Mouse (Mus musculus) fibroblast of lung, adult 2 months (primary cell): Measurements from ENCODE around the gene Pgpep1l.
A peak's percentile ranks its signal among the peaks of the same experiment; 100 is the strongest.

Experiments
- DNase-seq: peaks from one replicate; pipeline ENCODE4 v3.0.0-alpha.2; 2011; ENCODE audit warnings: low read depth

Gene Pgpep1l

DNA sequence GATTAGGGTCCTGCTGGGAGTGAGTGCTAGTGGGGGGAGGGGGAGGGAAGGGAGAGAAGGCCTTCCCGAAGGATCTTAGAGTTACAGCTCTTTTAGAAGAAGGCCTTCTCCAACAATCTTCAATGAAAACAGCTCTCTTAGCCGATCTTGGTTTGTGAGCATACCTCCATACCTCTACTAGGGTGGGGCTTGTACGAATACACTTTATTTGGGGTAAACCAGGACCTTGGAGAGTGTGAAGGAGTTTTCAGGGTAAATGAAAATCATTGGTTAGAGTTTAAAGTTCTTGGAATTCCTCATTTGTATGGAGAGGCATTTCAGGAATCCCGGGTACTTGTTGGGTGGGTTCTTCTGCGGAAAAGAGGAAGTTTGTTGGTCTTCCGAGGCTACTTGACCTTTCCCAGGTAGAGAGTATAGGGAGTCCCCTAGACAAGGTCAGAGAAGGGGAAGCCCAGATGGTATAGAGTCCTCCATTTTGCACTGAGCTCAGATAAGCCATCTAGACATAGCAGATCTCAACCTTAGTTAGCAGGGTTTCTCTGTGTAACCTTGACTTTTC is 4.4 kb downstream of the Pgpep1l start:
- no peak for DNase-seq

DNA sequence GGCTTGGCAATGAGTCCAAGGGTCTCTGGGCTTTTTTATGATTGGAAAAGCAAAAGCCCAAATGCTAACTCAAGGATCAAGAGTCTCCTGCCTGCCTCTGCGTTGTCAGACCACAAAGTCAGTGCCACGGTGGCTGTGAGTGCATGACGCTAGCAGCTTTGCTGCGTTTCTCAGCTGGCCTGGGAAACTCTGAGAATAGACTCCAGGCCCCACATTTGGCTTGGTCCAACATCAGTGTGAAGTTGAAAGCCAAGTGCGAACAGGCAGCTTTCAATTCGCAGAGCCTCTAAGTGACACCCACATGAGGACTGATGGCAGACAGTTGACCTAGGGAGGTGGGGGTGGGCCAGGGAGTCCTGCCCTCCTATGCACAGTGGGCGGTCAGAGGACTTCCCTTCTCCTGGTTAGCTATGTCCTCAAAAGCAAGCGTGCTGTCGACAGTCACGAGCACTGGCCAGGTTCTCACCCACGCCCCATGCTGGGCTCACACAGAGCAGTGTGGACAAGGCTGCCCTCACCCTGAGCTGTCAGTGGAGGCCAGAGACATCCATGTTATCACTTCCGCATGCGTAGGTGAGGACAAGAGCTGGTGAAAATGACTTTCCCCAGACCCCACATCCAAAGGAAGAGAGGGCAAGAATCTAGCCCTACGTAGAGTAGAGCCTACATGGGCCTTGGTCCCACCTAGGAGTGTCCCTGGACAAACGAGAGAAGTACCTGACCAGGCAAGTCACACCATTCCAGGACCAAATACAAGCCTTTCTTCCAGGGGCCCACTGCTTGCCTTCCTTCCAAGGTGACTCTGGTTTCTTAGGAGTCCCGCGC is 5.5 kb downstream of the Pgpep1l start:
- DNase-seq, result no peak

DNA sequence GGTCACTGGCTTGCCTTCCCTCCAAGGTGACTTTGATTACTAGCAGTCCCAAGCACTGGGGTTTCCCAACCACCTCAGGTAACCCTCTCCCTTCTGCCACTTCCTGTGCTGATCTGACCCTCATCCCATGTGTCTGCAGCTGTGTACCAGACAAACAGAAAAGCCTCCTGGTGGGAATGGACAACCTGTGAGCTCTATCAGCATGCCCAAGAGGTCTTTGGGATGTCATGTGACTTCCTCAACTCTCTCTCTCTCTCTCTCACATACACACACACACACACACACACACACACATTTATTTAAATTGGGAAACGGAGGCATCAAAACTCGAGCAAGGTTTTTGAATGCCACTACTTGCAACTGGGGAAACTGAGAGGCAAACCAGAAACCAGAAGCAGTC is 6.3 kb downstream of the Pgpep1l start:
- DNase-seq, result no peak

DNA sequence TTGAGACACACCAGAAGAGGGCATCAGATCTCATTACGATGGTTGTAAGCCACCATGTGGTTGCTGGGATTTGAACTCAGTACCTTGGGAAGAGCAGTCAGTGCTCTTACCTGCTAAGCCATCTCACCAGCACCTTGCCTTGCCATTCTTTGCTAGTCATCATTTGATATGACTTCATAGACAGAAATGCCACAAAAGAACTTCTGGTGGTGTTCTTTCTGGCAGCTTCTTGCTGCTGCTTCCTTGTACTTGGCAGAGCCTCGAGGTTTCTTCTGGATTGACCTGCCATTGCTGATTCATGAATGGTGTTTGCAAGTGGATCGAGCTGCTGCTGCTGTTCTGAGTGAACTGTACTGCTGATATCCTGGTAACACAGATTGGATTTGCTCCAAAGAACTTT is 13.1 kb downstream of the Pgpep1l start:
- DNase-seq, result no peak

DNA sequence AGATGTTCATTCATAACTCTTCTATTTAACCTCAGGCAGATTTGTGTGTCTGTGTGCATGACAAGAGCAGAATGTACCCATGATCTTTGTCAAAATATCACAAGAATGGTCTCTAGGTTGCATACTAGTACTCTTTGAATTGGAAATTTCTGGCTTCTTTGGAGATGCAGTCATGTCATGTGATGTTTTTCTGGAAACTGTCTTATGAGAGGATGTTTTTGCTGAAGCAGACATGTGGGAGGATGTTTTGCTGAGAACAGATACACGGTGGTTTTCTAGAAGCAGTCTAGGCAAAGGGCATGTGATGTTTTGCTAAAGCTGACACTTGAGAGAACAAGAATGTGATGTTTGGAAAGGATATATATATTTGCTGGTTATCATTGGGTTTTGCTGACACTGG is 13.6 kb downstream of the Pgpep1l start:
- DNase-seq, result no peak

DNA sequence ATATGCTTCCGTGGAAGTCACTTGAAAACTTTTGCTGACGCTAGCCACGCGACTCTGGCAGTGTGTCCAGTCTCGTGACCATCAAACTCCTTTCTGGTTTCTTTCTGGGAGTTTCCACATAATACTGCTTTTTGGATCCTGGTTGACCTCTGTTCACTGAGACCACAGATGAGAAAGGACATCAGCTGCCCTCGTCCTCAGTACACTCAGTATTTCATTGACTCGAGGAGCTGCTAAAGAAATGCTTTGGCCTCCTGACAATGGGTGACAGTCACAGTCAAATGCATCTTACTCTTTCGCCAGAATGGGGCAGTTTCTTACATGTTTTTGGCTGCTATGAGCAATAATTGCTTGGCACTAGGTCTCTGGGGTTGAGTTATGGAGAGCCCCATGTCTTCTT is 17.8 kb downstream of the Pgpep1l start:
- DNase-seq, result no peak

DNA sequence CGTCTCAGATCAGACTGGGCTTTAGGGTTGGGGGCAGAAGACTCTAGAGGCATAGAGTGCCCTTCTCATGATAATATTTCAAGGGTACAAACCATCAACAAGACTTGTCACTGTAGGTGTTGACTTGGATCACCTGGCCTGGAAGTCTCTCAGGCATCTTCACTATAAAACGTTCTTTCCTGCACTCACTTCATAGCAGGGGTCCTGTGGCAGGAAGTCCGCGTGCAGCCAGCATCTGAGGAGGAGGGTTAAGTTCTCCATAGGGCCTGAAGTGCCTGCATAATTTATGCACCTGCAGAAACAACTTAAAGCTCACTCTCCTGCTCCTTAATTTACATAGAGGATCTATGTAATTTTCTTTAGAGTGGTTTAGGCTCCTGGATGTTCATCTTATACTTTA is 18.4 kb downstream of the Pgpep1l start:
- DNase-seq, result no peak

DNA sequence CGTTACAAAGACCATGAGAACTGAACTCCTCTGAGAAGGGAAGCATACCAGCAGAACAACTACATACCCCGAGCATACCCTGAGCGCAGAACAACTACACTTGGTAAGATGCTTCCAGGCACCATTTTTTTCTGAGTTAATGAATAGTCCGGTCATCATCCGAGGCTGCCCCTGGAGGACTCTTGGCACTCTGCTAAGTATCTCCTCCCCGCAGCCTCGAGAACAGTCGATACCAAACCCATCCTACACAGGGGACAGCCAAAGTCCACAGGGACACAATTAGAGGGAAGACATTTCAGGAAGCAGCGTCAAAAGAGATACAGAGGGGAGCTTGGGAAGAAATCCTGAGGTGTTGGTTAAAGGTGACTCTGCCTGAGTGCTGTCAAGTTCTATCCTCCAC is 22.8 kb downstream of the Pgpep1l start:
- DNase-seq, result no peak

DNA sequence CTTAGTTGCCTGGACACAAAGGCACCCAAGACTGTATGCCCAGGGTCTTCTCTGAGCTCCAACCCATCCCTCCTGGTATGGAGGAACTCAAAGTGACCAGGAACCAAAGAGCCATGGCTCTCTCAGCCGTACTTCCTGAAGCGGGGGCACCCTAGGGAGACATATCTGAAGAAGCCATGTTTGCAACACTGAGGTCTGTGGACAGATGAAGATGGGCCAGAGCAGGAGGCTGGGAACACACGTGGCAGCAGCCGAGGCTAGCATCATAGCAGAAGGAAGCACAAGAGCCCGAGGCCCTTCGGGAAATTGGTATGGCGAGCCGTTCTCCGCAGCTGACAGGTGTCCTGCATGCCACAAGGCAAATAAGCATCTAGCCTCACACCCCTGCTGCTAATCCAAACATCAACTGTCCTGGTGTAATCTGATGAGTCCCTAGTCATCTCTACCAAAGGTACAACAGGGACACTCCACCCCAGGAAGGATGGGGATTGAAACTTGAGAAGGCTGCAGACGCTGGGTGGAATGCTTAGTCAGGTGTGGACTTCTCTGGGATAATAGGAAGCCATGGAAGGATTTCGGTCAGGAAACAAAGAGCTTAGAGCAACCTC is 24.7 kb downstream of the Pgpep1l start:
- no peak for DNase-seq

DNA sequence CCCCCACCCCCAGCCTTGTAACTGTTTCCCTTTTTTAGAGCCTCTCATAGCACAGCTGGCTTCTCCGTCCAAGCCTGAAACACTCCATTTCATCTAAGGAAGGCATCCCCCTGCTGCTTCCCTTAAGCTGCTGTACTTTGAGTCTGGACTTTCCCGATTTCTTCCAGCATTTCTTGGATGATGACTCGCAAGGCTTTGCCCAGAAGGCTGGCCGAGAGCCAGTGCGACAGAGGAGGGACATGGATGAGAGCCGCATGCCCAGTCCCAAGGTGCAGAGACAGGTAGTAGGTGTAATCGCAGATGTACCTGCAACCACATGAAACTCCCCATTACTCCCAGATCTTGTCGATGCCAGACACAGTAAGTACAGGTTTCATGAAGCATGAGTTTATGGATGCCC is 27.2 kb downstream of the Pgpep1l start:
- no peak for DNase-seq

DNA sequence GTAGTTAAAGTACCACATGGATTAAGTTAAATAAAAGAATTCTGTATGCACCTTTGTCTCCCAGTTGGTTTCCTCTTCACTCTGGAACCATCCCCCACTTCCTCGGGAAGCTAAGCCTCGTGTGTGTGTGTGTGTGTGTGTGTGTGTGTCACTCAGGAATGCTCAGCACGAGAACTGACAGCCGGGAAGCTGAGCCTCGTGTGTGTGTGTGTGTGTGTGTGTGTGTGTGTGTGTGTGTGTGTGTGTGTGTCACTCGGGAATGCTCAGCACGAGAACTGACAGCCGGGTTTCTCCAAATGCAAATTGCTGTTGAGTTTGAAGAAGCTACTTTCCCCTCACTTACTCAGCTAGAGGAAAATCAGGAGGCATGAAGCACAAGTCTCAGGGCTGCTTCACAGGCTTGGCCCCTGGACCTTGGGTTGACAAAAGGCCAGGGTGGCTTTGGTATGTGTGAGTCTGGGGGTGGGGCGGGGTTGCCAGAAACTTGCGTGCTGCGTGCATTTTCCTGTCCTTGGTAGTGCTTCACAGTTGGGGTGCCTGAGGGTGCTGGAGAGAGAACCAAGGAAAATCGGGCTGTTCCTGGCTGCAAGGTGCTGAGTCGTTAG is 30.3 kb downstream of the Pgpep1l start:
- DNase-seq, result no peak

DNA sequence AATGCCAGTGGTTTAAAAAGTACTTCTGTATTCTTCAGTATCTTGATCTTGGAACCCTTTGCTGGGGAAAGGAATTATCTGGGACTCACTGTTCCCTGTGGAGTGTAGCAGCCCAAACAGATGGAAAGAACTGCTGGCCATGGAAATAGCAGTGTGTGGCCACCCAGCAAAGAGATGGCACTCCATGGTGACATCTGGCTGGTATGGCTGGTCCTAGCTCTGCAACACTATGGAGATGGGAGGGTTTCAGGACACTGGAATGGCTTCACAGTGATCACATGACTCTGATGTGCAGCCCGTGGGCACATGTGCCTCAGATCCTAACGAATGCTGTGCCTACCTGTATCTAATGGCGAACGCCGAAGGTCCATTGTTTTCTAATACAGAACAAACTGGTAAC is 31.5 kb downstream of the Pgpep1l start:
- DNase-seq, result no peak

DNA sequence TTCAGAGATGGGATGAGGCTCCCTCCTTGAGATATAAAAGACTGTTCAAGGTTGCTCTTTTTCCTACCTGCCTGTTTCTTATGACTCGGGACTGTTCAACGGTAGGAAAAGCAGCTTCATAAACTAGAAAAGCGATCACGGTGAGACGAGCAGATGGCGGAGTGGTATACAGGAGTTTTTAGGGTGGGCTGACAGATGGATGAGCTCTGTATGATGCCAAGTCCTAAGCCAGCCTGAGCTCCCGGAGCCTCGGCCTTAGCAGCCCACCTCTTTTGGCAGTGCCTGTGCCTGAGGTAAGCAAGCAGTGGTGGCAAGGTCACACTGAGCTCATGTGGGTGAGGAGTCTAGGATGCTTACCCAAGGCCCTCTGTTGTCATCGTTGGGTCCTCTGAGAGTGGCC is 33.2 kb downstream of the Pgpep1l start:
- DNase-seq, result no peak

DNA sequence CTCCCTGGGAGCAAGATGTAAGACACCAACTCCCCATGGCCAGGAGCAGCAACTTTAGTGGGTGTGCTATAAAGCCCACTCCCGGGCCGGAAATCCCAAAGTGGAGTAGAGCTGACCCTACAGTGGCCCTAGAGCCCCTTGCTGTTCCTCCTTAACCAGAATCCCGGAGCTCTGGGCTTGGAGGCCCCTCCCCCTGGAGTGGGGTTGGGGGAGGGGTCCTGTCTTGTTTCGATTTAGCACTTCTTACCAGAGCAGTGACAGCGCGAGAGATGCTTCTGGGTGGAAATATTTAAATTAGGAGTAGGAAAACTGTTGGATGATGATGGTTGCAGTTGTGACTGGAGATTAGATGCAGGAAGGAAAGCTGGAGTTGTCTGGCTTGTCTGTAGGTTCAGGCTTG is 35.5 kb downstream of the Pgpep1l start:
- no peak for DNase-seq

DNA sequence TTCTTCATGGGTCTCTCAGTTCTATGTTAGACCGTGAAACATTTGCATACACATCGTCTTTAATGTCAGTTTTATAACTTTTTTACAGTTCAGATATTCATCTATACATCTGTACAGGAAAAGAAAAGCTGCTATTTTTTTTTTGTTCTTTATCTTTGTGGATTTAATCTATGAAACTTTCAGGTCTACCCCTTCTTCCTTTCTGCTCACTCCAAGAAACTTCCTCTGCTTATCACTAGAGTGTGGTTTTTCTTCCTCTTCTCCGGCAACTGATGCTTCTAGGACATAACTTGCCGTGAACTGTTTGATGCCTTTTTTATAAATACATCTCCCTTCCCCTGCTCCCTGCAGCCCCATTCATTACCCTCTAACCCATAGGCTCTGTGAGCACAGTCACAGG is 36.4 kb downstream of the Pgpep1l start:
- no peak for DNase-seq

DNA sequence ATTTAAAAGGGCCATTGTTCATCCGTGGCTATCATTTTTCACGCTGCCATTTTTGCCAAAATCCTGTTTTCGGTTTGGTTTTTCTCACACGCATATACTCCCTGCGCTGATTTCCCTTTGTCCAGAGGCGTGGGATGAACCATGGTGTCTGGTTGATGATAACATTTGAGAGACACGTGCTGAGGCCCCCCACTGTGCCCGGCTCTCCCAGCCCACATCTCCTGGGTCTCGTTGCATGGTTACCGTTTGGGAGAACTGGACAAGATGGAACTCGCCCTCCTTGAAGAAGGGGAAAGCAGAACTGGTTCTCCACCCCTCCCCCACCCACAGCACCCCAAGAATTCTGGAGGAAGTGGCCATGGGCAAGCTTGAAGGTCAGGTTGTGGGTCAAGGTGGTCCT is 37.0 kb downstream of the Pgpep1l start:
- DNase-seq, result no peak

DNA sequence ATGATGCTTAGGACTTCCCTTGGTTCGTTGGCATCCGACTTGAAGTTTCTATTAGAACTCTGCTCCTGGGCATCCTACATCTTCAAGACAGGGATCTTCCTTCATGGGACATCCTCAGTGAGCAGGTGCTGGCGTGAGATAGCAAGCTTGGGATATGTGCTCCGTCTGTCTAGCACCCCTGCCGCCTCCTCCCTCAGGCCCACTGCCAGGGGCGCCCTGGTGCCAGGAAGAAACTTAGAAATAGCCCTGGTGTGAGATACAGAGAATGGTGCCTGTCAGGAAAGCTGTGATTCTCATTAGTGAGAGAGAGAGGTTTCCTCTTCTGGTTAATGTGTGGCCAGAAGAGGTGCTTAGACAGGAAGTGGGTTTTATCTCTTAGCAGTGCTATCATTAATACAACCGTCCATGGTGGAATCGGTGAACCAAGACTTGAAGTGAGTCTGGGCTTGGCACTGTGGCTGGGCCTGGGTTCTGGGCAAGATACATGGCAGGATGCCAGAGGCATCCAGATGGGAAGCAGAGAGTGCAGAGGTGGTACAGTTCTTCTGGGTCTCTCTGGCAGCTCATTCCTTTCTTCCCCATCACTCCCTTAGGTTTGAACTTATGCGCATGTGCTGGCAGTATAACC is 38.5 kb downstream of the Pgpep1l start:
- DNase-seq, result no peak

DNA sequence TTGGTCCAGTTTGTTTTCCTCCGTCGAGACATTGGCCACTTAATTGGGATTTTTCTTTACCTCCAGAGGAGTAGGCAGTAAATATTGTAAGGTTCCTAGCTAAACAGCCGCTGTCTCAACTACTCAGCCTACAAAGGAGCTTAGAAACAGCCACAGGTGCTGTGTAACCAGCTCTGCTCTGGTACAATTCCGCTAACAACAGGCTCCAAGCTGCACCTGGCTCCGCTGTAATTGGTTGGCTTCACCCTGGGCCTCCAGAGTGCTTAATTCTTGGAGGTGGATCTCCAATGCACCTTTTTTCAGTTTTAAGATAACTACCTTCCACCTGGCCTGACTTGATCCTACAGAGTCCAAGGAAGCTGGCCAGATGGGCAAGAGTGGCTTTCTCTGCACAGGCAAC is 40.0 kb downstream of the Pgpep1l start:
- DNase-seq, result no peak

DNA sequence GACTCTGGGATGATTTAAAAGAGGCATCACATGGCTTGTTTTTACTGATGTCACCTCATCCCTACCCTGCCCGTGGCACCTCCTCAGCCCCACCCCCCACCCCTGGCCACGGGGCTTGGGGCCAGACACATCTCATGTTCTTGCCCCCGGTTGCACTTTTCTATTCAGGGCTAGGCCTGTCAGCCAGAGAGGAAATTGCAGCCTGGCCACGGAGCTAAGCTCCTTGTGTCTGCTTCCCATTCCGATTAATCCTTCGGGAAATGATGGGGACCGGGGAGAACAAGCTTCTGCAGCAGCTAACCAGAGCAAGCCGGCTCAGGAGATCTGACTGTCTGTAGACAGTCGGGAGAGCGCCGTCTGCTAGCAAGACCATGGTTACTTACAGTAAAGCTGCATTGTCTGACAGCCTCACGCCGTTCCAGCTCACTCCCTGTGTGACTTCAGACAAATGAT is 40.7 kb downstream of the Pgpep1l start:
- peak; percentile 54 for DNase-seq

DNA sequence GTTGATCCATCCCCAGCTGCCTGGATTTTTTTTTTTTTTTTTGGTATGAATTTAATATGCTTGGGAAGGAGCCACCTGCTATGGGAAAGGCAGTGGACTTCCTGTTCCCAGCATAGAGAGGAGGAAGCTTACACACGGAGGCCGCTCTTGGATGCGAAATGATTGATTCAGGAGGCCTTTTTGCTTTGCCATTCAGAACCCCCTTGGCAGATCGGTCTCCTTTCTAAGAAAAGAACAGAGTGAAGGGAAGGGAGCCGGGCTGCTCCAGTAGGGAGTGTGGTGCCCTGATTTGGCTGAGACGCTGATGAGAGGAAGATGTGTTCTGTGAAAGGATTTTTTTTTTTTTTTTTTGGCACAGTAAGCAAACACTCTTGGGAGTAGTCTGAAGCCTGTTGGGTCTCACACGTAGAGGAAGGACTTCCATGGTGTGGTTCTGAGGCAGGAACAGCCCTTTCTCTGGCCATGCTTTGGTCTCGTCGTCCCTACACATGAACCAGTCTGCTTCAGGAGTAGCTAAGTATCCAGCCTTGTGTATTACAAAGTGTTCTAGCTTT is 42.3 kb downstream of the Pgpep1l start:
- DNase-seq, result peak; percentile 46

DNA sequence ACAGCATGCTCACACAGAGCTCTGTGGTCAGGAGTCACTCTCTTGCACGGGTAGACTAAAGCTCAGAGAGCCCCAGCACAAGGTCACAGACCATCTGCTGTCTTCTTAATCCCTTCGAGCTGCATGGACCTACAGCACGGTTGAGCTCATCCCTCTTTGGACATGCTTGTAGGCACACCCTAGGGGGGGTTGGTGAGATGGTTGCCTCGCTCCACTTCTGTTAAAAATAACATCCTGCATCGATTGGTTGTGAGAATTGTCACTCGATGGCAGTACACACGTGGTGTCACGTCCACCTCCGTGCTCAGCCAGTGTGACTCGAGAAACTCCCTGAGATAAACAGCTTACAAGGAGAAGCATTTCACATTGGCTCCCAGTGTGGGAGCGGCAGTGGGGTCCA is 45.2 kb downstream of the Pgpep1l start:
- no peak for DNase-seq

DNA sequence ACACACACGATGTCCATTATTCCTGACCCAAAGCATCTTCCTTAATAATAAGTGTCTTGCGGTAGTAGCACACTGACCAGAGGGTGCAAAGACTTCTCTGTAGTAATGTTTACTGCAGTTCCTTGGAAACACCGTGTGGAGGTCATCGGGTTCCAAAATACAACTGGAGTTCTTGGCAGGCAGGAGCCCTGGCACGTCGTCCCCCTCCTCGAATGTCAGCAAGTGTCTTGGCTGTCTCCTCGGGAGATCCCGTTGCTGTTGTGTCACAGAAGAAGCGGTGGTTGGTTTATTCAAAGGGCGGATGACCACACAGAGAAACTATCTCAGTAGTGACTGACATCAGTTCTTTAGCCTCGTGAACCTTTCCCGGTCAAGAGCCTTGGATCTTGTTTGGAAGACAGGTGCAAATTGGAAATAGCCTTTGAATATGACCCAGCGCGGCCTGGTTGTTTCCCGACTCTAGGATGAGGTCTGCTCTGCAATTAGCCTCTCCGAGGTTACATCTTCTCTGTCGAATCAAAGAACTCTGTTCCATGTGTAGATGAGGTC is 48.4 kb downstream of the Pgpep1l start:
- no peak for DNase-seq
